Mouse (Mus musculus) kidney, postnatal 25 days (tissue): ENCODE results near the gene Amz2.
"Not testable (repeated sequence)": the region's sequence is repeated elsewhere in the genome, so short reads cannot be mapped to it uniquely, and the experiment has no call there.

ENCODE experiments used
- DNase-seq, 2 experiments: peaks; one replicate each; pipeline ENCODE4 v3.0.0; 2021; ENCODE audit warnings: mixed read lengths in 2 of 2

Amz2 gene

DNA sequence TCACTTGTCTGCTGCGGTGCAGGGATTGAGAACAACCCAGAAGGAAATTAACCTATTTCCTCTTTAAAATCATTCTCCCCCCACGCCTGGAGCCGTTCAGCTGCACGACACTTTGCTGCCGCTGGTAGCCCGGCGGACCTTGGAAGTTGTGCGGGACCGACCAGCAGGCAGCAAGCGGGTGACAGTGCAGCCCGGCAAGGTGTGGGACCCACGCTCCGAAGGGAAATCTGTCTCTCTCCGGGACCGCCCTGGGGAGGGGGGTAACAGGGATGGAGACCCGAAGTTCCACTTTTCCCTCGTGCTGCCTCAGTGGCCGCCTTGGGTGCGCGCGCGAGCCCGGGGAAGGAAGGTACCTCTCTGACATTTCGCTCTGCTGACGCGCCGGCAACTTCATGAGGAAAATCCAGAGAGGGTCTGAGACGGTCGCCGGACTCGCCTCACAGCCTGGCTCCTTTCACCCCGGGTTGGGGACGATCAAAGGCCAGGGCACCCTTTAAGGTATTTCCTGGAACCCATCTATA is 46.5 kb downstream of the Amz2 start:
- peak; percentile 37 to 45 for DNase-seq

DNA sequence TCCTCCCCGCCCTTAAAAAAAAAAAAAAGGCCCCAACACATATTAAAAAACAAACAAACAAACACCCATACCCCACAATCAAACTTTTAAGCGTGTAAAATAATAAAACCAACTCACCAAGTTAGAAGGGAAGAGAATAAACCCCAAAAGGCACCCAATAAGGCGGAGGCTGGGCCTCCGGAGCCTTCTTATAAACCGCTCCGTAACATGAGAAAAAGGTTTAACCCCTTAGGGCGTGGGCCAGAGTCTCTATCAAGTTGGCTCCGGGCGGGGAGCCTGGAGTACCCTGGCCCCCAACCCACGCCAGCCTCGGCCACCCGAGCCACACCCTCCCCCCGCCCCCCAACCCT is 47.0 kb downstream of the Amz2 start:
- no peak for DNase-seq

DNA sequence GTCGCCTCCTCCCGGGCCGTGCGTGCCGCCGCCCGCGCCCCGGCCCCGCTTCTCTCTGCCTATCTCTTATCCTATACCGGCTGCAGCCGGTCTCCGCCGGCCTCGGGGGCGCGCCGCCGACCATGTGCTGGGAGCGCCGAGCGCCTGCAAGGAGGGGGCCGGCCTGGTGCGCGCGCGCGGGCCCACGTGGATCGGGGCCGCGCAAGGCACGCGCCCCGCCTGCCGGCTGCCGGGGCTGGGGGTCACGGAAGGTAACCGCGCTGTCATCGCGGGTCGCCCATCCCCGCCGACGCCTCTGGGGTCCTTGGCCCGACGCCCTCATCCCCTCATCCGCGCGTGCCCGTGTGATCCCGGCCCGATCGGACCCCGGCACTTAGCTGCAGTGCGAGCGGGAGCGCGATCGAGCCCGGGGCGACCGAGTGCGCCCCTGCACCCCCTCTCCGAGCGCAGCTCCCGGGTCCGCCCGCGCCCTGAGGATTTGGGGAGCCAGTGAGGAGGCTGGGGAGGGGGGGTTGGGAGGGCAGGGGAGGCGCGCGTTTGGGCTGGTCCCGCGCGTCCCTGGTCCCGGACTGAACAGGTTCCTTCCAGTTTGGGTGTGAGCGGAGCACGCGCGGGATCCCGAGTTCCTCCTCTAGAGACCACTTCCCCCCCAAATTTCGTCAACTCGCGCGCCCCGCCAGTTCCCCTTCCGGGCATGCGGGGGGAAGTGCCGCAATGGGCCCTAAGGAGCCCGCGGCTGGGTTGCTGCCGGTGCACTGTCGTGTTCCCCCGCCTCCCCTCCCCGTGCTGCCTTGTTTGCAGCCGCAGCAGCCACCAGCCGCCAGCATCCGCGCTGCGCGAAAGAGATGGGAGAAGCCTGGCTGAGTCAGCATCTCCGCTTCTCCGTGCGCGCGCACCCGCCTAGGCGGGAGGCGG is 47.7 kb downstream of the Amz2 start, which contains the start of the genes Arsg and Slc16a6:
TSS of gene Arsg (plus strand) at position 204 of the 915 bp plus-strand sequence.
TSS of gene Slc16a6 (minus strand) at position 428 of the 915 bp plus-strand sequence.
- DNase-seq, result peak; percentile 78 to 89

GRCm38 (mm10) chr11:109474086-109474742 is 48.5 kb downstream of the Amz2 start:
- DNase-seq, result no peak

DNA sequence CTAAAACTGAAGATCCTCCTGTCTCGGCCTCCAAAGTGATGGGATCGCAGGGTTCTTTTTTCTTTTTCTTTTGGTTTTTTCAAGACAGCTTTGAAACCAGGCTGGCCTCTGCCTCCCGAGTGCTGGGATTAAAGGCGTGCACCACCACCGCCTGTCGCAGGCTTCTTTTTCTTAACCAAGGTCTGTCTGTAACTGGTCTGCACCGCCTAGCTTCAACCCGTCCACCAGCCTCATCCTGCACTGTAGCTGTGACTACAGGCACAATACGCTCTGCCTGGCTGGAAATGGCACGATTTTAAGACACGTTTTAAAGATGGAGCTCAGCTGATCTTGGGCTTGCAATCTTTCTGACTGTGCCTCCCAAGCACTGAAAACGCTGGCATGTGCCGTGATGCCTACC is 49.1 kb downstream of the Amz2 start:
- DNase-seq, result no peak

GRCm38 (mm10) chr11:109475717-109476116 is 50.0 kb downstream of the Amz2 start:
- DNase-seq, result no peak

GRCm38 (mm10) chr11:109476241-109476640 is 50.5 kb downstream of the Amz2 start:
- no peak for DNase-seq

DNA sequence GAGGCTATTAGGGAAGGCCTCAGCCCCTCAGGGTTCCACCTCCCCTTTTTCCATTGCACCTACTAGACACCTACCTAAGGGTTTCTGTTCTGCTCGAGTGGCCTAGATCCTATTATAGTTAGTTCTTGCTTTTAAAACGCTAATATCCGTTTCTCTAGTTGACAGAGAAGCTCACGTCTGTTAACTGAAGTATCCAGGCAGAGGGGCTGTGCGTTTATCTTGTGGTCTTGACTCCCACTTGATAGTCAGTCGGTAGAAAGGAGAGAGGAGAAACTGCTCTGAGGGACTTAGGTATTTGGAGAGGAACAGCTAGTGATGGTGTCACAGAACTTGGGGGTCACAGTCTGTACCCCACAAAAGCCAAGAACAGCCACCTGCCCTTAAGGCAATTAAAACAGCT is 50.9 kb downstream of the Amz2 start:
- DNase-seq, result no peak

DNA sequence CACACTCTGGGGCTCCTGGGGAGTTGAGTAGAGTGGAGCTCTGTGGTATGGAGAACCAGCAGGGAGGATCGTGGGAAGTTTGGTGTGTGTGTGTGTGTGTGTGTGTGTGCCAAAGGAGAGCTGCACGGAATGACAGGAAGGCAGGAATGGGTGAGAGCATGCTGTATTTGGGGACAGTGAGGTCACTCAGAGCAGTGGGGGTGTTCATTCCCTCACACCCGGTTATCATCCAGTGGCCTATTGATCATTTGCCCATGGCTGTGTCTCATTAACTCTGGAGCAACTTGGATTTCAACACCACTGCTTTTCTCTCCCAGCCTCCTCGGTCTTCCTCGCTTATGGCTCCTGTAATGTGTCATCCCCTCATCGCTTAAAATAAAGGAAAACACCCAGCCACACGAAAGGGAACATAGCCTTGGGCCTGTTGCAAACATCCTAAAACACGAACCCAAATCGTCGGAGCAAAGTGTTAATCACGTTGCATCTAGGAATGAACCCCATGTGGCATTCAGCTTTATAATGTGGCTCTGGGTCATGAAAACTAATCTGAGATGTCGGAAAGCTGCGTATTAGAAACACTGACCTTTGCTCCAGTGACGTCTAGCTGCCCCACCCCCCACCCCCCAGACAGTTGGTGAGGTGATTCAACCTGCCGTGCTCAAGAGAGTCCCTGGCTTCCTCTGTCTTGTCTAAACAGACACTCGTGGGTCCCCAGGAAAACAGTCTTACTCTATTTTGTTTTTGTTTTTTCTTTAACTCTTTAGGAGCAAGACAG is 52.0 kb downstream of the Amz2 start:
- DNase-seq, result no peak

GRCm38 (mm10) chr11:109479575-109480285 is 54.0 kb downstream of the Amz2 start:
- no peak for DNase-seq

GRCm38 (mm10) chr11:109480440-109480839 is 54.7 kb downstream of the Amz2 start:
- DNase-seq, result no peak

DNA sequence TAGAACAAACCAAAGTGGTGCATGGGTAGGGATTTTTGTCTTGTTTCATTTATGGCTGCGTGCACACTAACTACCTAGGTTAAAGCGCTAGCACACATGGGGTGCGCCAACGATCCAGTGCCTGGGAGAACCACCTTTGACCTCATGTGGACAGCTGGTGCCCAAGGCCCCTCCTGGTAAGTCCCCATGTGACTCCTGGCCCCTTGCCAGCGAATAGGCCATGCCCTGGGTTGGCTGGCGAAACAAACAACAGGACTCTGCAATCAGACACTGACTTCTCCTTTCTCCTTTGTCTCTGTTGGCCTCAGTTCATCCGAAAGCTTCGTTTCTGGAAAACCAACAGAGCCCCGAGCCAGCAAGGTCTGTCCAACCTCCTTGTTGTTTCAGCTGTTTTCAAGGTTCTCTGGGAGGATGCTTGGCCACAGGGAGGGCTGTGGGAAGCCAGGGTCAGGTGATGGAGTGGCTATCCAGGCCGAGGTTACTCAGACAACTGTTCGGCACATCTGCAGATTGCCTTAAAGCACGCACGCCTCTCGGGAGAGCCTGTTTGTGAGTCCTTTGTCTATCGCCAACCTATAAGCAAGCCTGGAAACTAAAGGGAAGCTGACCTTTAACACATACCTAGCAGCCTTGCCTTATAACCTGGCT is 59.8 kb downstream of the Amz2 start:
- DNase-seq, result peak; percentile 93 to 95

GRCm38 (mm10) chr11:109487111-109487510 is 61.4 kb downstream of the Amz2 start:
- no peak for DNase-seq

- DNase-seq, result no peak
Observed at GRCm38 (mm10) chr11:109487991-109488684, 62.4 kb downstream of the Amz2 start.

DNA sequence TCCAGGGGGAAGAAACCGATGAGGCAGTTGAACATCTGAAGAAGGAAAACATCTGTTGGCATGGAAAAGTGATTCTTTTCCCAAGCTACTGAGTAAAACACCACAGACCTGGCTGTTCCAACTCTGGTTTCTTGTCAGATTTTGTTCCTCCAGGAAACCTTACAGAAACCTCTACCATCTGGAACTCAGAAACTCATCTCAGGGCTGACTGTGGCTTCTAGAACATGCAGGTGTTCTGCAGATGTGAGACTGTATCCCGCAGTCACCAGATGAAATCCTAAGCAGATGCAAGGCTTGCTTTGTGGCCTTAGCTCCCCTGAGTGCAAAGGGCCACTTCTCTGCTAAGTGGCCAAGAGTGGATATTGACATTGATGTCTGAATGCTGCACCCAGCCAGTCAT is 64.0 kb downstream of the Amz2 start:
- no peak for DNase-seq

DNA sequence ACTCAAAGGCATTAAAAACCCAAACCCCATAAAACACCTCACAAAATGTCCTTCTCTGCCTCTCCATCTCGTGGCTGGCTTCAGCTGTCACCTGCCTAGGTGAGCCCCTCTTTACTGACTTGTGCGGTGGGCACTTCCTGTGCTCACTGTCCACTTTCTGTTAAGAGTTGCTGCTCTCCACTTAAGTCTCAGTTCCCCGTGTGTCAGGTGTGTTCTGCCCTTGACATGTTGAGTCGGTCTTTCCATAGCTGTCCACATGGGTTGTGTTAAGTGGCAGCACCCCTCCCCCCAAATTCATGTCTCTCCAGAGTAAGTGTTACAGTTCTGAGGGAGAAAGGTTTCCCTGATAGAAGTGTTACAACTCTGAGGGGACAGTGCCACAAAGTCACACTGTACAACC is 66.1 kb downstream of the Amz2 start:
- no peak for DNase-seq

DNA sequence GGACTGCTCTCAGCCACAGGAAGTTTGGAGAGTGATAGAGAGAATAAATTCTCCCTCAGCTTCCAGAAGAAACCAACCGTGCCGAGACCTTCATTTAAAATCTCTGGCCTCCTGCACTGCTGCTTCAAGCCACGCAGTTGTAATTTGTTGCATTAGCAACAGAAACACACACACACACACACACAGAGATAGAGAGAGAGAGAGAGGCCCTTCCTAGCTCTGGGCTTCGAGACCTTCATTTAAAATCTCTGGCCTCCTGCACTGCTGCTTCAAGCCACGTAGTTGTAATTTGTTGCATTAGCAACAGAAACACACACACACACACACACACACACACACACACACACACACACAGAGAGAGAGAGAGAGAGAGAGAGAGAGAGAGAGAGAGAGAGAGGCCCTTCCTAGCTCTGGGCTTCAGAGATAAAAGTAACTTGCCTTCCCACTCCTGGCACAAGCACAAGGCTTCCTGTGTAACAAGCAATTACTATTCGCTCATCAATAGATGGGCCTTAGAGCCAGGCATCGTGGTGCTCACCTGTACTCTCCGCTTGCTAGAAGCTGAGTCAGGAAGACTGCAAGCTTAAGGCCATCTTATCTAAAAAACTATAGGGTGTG is 67.2 kb downstream of the Amz2 start:
- not testable (repeated sequence) for DNase-seq

GRCm38 (mm10) chr11:109494890-109495770 is 69.4 kb downstream of the Amz2 start:
- DNase-seq, result peak; percentile 69 to 88

- peak; percentile 64 to 70 for DNase-seq
Observed at GRCm38 (mm10) chr11:109495771-109496474, 70.2 kb downstream of the Amz2 start.
